Mouse (Mus musculus) frontal cortex, adult 2 months (tissue): ENCODE results near the gene Prl4a1. TPM values are rescaled to one million over a fixed set of nuclear protein-coding genes. Genes with fewer than 3 reads are reported as not detected.
"Not testable (repeated sequence)": the region's sequence is repeated elsewhere in the genome, so short reads cannot be mapped to it uniquely, and the experiment has no call there.

ENCODE experiments used
- DNase-seq, 2 experiments: peaks; one replicate each; pipeline ENCODE4 v3.0.0; 2022; ENCODE audit warnings: low spot score in 1 of 2; ENCODE audit errors: extremely low spot score in 1 of 2
- polyA plus RNA-seq: library from polyadenylated mRNA; depleted of rRNA; stranded (reverse); fragments of >200 nt; gene quantifications from 2 replicates; pipeline ENCODE4 v1.2.3, GENCODE M21; 2012; rRNA removed

The Prl4a1 gene
- 0.56 and 0.90 TPM in 2 replicates for polyA plus RNA-seq

- no peak for DNase-seq
Observed at GRCm38 (mm10) chr13:28015912-28016311, at the start of gene Prl4a1. TSS of gene Prl4a1 (plus strand) at chr13:28016212.

DNA sequence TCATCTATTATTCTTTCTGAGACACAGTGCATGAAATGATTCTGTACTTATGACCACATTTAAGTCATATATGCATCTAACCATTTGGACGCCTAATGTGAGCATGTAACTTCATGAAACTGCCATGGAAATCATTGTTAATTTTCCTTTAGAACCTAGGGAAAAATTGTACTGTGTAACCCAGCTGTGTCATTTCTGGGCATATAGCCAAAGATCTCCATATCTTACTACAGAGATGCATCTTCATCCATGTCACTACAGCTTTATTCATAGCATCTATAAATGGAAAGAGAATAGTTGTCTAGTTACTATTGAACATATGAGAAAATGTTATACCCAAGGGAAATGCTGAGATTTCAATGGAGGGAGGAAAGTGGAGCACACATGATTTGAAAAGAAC is 43.1 kb upstream of the Prl4a1 start:
- peak in 1 of 2 experiments; percentile 0 for DNase-seq

DNA sequence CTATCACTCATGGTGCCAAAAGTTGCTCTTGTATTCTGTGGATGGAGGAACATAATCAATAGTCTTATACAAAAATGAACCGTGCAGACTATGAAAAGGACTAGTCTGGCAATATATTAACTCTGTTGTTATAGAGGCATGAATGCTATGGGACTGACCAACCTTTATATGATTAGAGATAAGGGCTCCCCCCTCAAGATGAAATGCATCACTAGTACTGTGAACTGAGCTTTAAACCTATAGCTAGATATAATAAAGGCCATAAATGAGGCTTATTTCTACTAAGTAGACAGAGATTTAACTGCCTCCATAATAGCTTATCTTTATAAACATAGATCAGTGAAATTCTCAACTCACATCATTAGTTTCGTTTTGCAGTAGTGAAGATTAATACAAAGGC is 41.7 kb upstream of the Prl4a1 start:
- not testable (repeated sequence) for DNase-seq

DNA sequence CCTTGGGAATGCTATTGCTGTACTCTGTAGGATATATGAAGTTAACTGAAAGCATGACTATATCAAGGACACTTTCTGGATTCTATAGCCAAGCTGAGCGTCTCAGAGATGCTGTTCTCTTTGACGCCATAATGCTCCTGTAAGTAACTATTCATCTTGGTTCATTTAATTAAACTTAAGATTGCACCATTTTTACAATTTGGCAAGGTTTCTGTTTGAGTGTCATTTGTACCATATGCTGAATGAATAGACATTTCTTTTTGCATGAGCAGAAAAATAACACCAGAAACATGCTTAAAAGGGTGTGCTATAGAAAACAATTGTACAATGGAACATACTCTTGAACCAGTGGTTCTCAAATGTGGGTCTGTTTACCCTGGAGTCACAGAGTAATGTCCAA is 38.4 kb upstream of the Prl4a1 start:
- peak in 1 of 2 experiments; percentile 27 for DNase-seq

DNA sequence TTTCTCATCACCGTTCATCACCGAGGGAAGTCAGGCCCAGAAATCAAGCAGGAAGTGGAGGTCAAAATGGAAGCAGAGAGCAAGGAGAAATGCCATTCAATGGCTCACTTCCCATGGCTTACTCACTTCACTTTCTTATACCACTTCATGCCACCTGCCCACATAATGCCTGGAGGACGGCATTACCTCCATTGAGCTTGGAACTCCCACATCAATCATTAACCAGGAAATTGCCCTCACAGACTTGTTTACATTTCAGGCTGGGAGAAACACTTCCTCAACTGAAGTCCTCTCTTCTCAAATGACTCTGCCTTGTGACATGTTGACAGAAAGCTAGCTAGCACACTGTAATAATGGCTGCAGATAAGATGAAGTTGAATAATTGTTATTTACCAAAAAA is 19.5 kb upstream of the Prl4a1 start:
- not testable (repeated sequence) for DNase-seq

DNA sequence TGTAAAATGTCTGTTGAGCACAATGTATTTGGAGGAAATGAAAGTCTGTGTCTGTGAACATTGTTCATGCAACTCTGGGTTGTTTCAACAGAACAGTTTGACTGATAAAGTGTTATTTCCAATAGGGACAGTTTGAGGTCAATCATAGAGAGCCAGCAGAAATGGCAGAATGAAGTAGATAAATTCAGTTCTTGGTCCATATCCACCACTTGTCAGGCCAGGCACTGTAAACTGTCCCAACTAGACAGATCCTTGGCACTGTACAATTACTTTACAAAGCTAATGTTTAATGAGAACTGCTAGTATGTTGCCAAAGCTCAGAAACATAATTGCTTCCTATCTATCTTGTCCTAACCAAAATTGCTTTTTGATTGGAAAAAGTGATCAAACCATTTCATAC is 13.3 kb downstream of the Prl4a1 start:
- no peak for DNase-seq

GRCm38 (mm10) chr13:28069315-28069714 is 53.3 kb downstream of the Prl4a1 start:
- DNase-seq, result no peak

Other genes with a start within 250 kb of the Prl4a1 start
- gene Prl7c1, start 235.4 kb upstream of the Prl4a1 start, polyA plus RNA-seq, result 0.26 and 0.50 TPM in 2 replicates
- gene Prl2a1, start 214.6 kb upstream of the Prl4a1 start, polyA plus RNA-seq, result 2.7 and 7.9 TPM in 2 replicates
- gene Prl2c1, start 166.9 kb upstream of the Prl4a1 start, polyA plus RNA-seq, result 0.69 TPM in 1 of 2 replicates, not detected in the other
- not detected in 2 replicates for gene Prl5a1, start 126.3 kb downstream of the Prl4a1 start, polyA plus RNA-seq
- gene Gm11361, start 241.3 kb downstream of the Prl4a1 start, polyA plus RNA-seq, result 1.9 and 2.0 TPM in 2 replicates